Mouse (Mus musculus): ENCODE measurements around the gene Bcl7a.

GRCm38 (mm10) chr5:123320136-123320535 is 23.5 kb upstream of the Bcl7a start:
- TF ChIP-seq CTCF (IDR thresholded peaks at IDR 0.05), result peak; percentile 29; the same call in 1 of the 2 replicates
- TF ChIP-seq EP300 (IDR thresholded peaks at IDR 0.05), result no peak

Data from lung, postnatal 0 days (tissue).